Mouse (Mus musculus) stomach, postnatal 0 days (tissue): ENCODE results near the gene Tigar.

Source experiments
- CTCF ChIP-seq: IDR thresholded peaks from 2 replicates; pipeline ENCODE4 v1.5.1; 2016; ENCODE audit warnings: antibody characterized with exemption, low read depth, mild to moderate bottlenecking, moderate library complexity
- EP300 ChIP-seq: optimal IDR thresholded peaks from 2 replicates; pipeline ENCODE3; 2016; ENCODE audit warnings: antibody characterized with exemption

DNA sequence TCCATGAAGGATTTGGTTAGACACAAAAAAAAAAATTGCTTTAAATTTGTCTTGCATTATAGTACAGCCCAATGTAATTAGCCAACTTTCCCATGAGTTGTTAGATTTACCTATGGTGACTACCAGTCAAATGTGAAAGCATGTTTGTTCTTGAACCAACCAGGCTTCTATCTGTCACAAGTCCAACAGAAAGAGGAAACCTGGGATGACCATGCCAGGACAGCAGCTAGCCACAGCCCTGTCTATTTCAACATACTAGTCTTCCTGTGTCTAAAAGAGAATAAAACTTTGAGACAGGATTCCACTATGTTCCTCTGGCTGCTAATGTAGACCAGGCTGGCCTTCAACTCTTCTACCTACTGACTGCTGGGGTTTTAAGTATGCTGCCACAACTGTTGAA, 1.9 kb downstream of the Tigar start:
- TF ChIP-seq EP300, result no peak
- no peak for TF ChIP-seq CTCF
